Mouse (Mus musculus) lung, postnatal 0 days (tissue): ENCODE results near the gene Perm1. TPM values are rescaled to one million over a fixed set of nuclear protein-coding genes. Genes with fewer than 3 reads are reported as not detected.

Experiments used
- ATAC-seq: fragments of 200-750 bp; cut with Nextera tagmentation; 2 replicates; pipeline ENCODE4 v1.8.0; 2017; ENCODE audit warnings: moderate library complexity
- DNase-seq: peaks from one replicate; pipeline ENCODE4 v3.0.0-alpha.2; 2016; ENCODE audit warnings: low spot score
- H3K27ac ChIP-seq: fragments of 300-500 bp; sonication (generic); 2 replicates; pipeline ENCODE4 v1.5.1; 2014; ENCODE audit warnings: antibody characterized with exemption, mild to moderate bottlenecking, low read length, mixed read lengths
- H3K27me3 ChIP-seq: fragments of 300-500 bp; sonication (generic); replicated peaks from 2 replicates; pipeline ENCODE4 v1.6.1; 2014; ENCODE audit warnings: low read length, mixed read lengths; ENCODE audit not compliant: insufficient read depth
- H3K36me3 ChIP-seq: fragments of 300-500 bp; sonication (generic); 2 replicates; pipeline ENCODE4 v1.6.1; 2014; ENCODE audit warnings: low read length, mixed read lengths; ENCODE audit not compliant: insufficient read depth
- H3K4me1 ChIP-seq: fragments of 300-500 bp; sonication (generic); 2 replicates; pipeline ENCODE4 v1.6.1; 2014; ENCODE audit warnings: antibody characterized with exemption, low read depth, low read length, mixed read lengths; ENCODE audit not compliant: insufficient read depth
- H3K4me2 ChIP-seq: fragments of 300-500 bp; sonication (generic); replicated peaks from 2 replicates; pipeline ENCODE4 v1.6.1; 2014; ENCODE audit warnings: low read depth, mild to moderate bottlenecking, low read length, moderate library complexity, mixed read lengths
- H3K4me3 ChIP-seq: fragments of 300-500 bp; sonication (generic); 2 replicates; pipeline ENCODE4 v1.5.1; 2014; ENCODE audit warnings: low read depth, low read length
- H3K9ac ChIP-seq: fragments of 300-500 bp; sonication (generic); replicated peaks from 2 replicates; pipeline ENCODE4 v1.6.1; 2014; ENCODE audit warnings: low read depth, mild to moderate bottlenecking
- H3K9me3 ChIP-seq: fragments of 300-500 bp; sonication (generic); 2 replicates; pipeline ENCODE4 v1.6.1; 2016; ENCODE audit warnings: low read length, mixed read lengths
- CTCF ChIP-seq: IDR thresholded peaks from 2 replicates; pipeline ENCODE4 v1.5.1; 2016; ENCODE audit warnings: antibody characterized with exemption, mild to moderate bottlenecking
- EP300 ChIP-seq: IDR thresholded peaks from 2 replicates; pipeline ENCODE4 v1.6.1; 2016; ENCODE audit warnings: antibody characterized with exemption, mild to moderate bottlenecking, control low read depth
- WGBS: fragments of 180-500 bp; shearing (Covaris S2); extraction: QIAGEN DNeasy Blood & Tissue Kit; methylation state at CpG from one replicate; pipeline ENCODE4 v1.1.7; 2014; 5-methylcytosine and 5-hydroxymethylcytosine counted together
- polyA plus RNA-seq: library from polyadenylated mRNA; unstranded; fragments of >200 nt; fragmentation: Nextera tagmentation; extraction: Ambion mirVana; gene quantifications from 2 replicates; pipeline ENCODE4 v1.2.1, GENCODE M21; 2015

The Perm1 gene
- polyA plus RNA-seq, 1 experiment from 2014 or later: 0.56 TPM

DNA sequence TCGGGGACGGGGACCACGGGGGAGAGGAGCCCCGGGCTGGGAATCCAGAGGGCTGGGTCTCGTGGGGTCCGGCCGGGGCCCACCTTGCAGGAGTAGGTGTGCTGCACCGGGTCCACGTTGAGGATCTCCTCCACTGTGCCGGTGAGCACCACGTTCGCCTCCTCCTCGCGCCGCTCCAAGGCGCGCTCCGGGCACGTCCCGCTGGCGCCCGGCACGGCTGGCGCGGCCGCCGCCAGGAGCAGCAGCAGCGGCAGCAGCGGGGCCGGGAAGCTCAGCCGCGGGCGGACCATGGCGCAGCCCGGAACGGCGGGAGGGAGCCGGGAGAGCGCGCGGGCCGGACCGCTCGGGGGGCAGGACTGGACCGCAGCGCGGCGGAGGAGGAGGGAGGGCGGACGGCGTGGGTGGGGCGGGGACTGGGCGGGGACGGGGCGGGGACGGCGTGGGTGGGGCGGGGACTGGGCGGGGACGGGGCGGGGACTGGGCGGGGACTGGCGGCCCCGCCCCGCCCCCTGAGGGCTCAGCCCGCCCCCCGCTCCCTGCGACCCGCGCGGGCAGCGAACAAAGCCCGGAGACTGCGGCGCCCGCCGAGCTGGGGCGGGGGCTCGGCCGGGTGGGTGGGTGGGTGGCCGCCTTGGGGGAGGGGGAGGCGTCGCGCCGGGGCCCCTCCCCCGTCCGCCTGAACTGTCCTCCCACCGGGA, 18.4 kb upstream of the Perm1 start, which contains the start of gene Agrn:
Agrn (minus strand) TSS at position 358 of the 698 bp plus-strand sequence.
- ATAC-seq (peak; percentile 77), DNase-seq (peak; percentile 92)
- TF ChIP-seq CTCF (no peak), EP300 (no peak)
- Histone ChIP-seq H3K4me2 (peak within 1 kb of the TSS; percentile 97), H3K36me3 (no peaks in the 10 kb centered on the region), H3K4me1 (peaks cover 9% of the 10 kb centered on the region), H3K4me3 (peak within 1 kb of the TSS; percentile 93), H3K9ac (peak within 1 kb of the TSS; percentile 74), H3K27ac (peak within 1 kb of the TSS; percentile 95), H3K27me3 (no peaks in the 10 kb centered on the region), H3K9me3 (no peaks in the 10 kb centered on the region)
- 0% methylated on average over 8 of the region's 88 CpGs for WGBS

DNA sequence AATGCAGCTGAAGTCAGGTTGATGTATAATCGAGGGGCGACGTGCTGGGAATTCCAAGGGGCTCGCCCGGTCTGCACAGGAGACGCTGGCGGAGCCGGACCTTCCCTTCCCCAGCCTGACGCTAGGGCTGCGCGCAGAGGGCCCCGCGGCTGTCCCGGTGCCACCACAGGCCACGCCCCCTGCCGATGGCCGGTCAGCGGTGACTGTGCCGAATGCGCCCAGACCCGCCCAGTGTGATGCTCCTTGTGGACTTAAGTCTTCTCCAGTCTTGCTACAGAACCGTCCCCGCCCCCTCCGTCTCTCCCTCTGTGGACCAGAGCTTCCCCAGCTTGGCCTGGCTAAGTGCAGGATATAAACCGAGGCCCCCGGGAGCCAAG, 17.9 kb upstream of the Perm1 start:
- peak; percentile 92 for ATAC-seq
- WGBS: under 1% methylated on average over 21 of the region's 26 CpGs
- TF ChIP-seq CTCF (peak; percentile 68), EP300 (no peak)
- Histone ChIP-seq H3K36me3 (no peaks in the 10 kb centered on the region), H3K4me1 (peaks cover 9% of the 10 kb centered on the region), H3K4me3 (peak overlapping the region; percentile 93), H3K9me3 (no peaks in the 10 kb centered on the region), H3K4me2 (peak overlapping the region; percentile 66), H3K9ac (0 out of 2 replicates have a peak overlapping the region, but pooled peaks have one; percentile 32), H3K27ac (peak overlapping the region; percentile 95), H3K27me3 (no peaks in the 10 kb centered on the region)
- DNase-seq: peak; percentile 98

DNA sequence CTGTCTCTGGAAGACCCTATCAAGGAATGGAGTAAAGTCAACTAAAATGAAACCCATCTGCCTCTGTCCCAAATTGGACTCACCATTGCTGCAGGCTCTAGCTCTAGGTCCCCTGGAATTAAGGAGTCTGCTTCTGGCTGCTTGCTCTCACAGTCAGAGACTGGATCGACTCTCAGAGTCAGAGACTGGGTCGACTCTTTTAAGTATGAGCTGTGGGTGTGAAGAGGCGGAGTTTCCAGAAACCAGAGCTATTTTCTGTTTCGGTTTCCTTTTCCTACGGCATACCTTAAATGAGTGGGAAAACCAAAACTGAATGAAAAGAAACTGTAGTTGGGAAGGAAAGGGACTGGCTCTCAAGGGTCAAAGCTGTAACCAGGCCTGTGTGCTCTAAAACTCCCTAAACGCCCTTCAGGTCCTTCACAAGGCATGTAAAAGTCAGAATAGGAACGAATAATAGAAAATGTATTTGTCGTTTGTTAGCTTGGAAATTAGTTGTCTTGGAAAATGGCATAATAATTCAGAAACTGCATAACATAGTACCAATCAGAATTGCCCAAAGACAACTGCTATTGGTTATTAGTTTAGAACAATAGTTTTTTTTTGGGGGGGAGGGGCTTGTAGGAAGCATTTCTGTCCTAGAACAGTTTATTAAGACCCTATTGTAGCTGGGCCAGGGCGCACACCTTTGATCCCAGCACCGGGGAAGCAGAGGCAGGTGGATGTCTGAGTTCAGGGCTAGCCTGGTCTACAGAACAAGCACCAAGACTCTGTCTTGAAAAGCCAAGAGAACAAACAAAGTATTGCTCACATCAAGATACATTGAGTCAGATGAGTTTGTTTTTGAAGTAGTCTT, 14.8 kb upstream of the Perm1 start, which contains the start of gene Isg15:
Isg15 (minus strand) TSS at position 196 of the 853 bp plus-strand sequence.
- WGBS: 46% methylated on average over 10 of the region's 10 CpGs
- TF ChIP-seq EP300: 0 out of 2 replicates have a peak, but pooled peaks have one; percentile 22
- TF ChIP-seq CTCF: no peak
- DNase-seq (peak; percentile 85), ATAC-seq (no peak)
- Histone ChIP-seq H3K9me3 (no peaks in the 10 kb centered on the region), H3K4me2 (peak within 1 kb of the TSS; percentile 42), H3K4me1 (no peaks in the 10 kb centered on the region), H3K4me3 (peak within 1 kb of the TSS; percentile 21), H3K27me3 (0 out of 2 replicates have a peak, but pooled peaks cover 9% of the 10 kb centered on the region), H3K9ac (no peak within 1 kb of the TSS; the same call in 1 of the 2 replicates), H3K27ac (peak within 1 kb of the TSS; percentile 32; the same call in 1 of the 2 replicates), H3K36me3 (no peaks in the 10 kb centered on the region)

DNA sequence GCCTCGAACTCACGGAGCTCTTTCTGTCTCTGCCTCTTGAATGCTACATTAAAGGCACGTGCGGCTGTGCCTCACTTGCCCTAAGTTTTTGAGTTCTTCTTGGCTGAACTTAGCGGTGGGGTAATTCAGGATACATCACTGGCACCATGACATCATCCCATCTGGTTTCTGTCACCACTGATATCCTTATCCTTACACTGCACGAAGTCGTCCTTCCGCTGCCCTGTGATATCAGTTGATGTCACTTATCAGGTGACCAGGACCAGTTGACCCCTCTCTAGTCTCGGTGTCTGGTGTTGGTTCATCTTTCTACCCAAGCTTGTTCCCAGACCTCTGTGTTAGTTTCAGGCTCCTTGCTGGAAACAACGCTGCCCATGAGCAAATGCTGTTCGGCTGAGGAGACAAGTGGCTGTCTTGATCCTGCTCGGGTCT, 13.2 kb upstream of the Perm1 start:
- H3K9ac ChIP-seq: 0 out of 2 replicates have a peak overlapping the region, but pooled peaks have one; percentile 56
- no peaks in the 10 kb centered on the region for H3K36me3 ChIP-seq
- TF ChIP-seq CTCF: no peak
- no peak for TF ChIP-seq EP300
- ATAC-seq (no peak), DNase-seq (no peak)
- H3K4me2 ChIP-seq: peak overlapping the region; percentile 90
- 0 out of 2 replicates have a peak overlapping the region, but pooled peaks have one; percentile 80 for H3K27ac ChIP-seq
- 37% methylated on average over 12 of the region's 12 CpGs for WGBS
- H3K27me3 ChIP-seq: 0 out of 2 replicates have a peak, but pooled peaks cover 9% of the 10 kb centered on the region
- H3K4me3 ChIP-seq: peak overlapping the region; percentile 58
- no peaks in the 10 kb centered on the region for H3K4me1 ChIP-seq
- no peaks in the 10 kb centered on the region for H3K9me3 ChIP-seq

DNA sequence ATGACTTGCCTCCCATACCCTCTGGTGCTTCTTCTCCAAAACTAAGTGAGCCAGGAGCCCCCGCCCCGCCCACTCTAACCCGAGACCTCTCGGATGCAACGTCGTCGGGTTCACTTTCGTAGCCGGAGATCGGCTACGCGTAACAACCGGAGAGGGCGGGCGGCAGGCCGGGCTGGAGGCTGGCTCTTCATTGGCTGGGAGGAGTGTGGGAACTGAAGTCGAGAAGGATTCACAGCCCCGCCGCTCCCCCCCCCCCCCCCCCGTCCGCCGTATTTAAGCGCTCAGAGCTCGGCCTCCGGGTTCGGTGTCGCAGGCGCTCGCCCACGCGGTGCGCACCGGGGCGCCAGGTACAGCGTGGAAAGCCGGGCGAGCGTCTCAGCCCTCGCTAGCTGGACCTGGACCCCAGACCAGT, 12.7 kb upstream of the Perm1 start, which contains the start of gene AW011738:
AW011738 (plus strand) TSS at position 304 of the 412 bp plus-strand sequence.
- Histone ChIP-seq H3K4me3 (peak within 1 kb of the TSS; percentile 58), H3K36me3 (no peaks in the 10 kb centered on the region), H3K9me3 (no peaks in the 10 kb centered on the region), H3K9ac (peak within 1 kb of the TSS; percentile 56), H3K4me2 (peak within 1 kb of the TSS; percentile 90), H3K27ac (peak within 1 kb of the TSS; percentile 80), H3K27me3 (0 out of 2 replicates have a peak, but pooled peaks cover 9% of the 10 kb centered on the region), H3K4me1 (no peaks in the 10 kb centered on the region)
- DNase-seq: peak; percentile 88
- TF ChIP-seq CTCF (no peak), EP300 (no peak)
- ATAC-seq: peak; percentile 87
- WGBS: 1% methylated on average over 24 of the region's 39 CpGs
